ENCODE assay signal across 8 mouse cellular contexts in the genomic region with DNA sequence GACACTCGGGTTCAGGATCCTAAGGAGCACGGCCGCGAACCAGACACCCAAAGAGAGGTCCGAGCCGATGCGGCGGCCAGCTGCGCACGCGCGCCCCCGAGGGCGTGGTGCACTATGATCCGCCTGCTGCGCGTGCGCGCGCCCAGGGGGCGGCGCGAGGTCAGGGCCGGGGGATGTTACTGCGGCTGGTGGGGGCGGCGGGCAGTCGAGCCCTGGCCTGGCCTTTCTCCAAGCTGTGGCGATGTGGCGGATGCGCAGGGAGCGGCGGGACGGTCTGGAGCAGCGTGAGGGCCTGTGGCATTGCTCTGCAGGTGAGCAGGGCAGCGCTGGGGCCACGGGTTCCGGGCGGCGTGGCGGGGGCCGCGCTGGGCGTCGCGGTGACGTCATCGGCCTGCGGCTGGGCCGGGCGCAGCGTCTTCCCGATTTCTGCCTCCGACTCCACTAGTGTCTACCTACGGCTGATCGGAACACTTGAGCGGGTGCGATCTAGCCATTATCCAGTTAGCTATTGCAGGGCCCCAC. TPM values are rescaled to one million over a fixed set of nuclear protein-coding genes. Genes with fewer than 3 reads are reported as not detected.
DNase-seq lines count a peak whose midpoint lies in the region; ATAC-seq lines count a peak whose summit lies in the region.

A gene (plus strand): TSS at position 167 of the 522 bp plus-strand sequence.

- H3K4me1 ChIP-seq in intestine, embryonic 14.5 days (replicated peaks; ENCODE audit: control insufficient read depth, insufficient read depth, low read length) = peaks cover 9% of the 10 kb centered on the region

- H3K9ac ChIP-seq in intestine, embryonic 14.5 days (ENCODE audit: low read length) = peak within 1 kb of the TSS; percentile 85

- H3K27ac ChIP-seq in intestine, embryonic 14.5 days (ENCODE audit: low read depth) = peak within 1 kb of the TSS; percentile 94

- peak within 1 kb of the TSS; percentile 90 for H3K4me2 ChIP-seq in intestine, embryonic 14.5 days (ENCODE audit: low read length)

- peak; percentile 92 for ATAC-seq in intestine, embryonic 14.5 days (replicated peaks; ENCODE audit: low FRiP score, low TSS enrichment, low read depth)

- peaks cover 26% of the 10 kb centered on the region for H3K36me3 ChIP-seq in intestine, embryonic 14.5 days (ENCODE audit: control insufficient read depth, insufficient read depth, low read length)

- H3K27me3 ChIP-seq in intestine, embryonic 14.5 days (replicated peaks; ENCODE audit: control insufficient read depth, insufficient read depth, low read length) = no peaks in the 10 kb centered on the region

- H3K9me3 ChIP-seq in intestine, embryonic 14.5 days (ENCODE audit: control insufficient read depth, low read length) = no peaks in the 10 kb centered on the region

- H3K4me3 ChIP-seq in intestine, embryonic 14.5 days (ENCODE audit: low read depth, low read length) = peak within 1 kb of the TSS; percentile 90

- peak; percentile 96 to 99 for DNase-seq in adrenal gland, adult (ENCODE audit: inconsistent age in 2 of 2, low spot score in 1 of 2)
- peak; percentile 93 for DNase-seq in embryo, embryonic 10.5 days (ENCODE audit: low spot score)
- peak; percentile 92 for DNase-seq in gastrocnemius, postnatal 25 days
- DNase-seq in intestine, embryonic 14.5 days (ENCODE audit: low spot score) = peak; percentile 96
- DNase-seq in left cerebral cortex, postnatal 14 days (ENCODE audit: low spot score in 2 of 2) = peak; percentile 91 to 92
- peak; percentile 95 for DNase-seq in mesoderm, embryonic 11.5 days (ENCODE audit: low read depth, low spot score)
- DNase-seq in right cerebral cortex, postnatal 36 days (ENCODE audit: low spot score in 2 of 2) = peak; percentile 89 to 91
- DNase-seq in yolk sac, embryonic 10.5 days (ENCODE audit: low spot score) = peak; percentile 92

- 1% methylated on average over 58 of the region's 58 CpGs for WGBS in intestine, embryonic 14.5 days

- intact Hi-C loops in left cerebral cortex, postnatal 14 days (cut with DNase I) = no loop called here

RNA-seq across cellular contexts. Expression of the gene that starts here (rescaled TPM):
- 10 to 100 TPM; 37.9 to 39.8 TPM for total RNA-seq in gastrocnemius, postnatal 25 days (2021)
- polyA plus RNA-seq in intestine, embryonic 14.5 days (2014; fragmentation: Nextera tagmentation; extraction: Ambion mirVana) = 36.8 and 40.8 TPM in 2 replicates
- 10 to 100 TPM; 31.6 to 36.5 TPM for total RNA-seq in left cerebral cortex, postnatal 14 days (2021)

Comparison
In these comparisons a context has a peak if more than half of its experiments do, and no peak if none do; other contexts are left out.
1. Peak in every context shown above with its lines: DNase-seq, ATAC-seq, H3K4me3 ChIP-seq and H3K27ac ChIP-seq.